Mouse (Mus musculus) ES-Bruce4 (cell line): ENCODE data around the gene Trim2. TPM values are rescaled to one million over a fixed set of nuclear protein-coding genes. Genes with fewer than 3 reads are reported as not detected.

ENCODE experiments used
- H3K27ac ChIP-seq: 2 replicates; pipeline ENCODE4 v1.5.1; 2012; ENCODE audit warnings: low read length, inconsistent platforms; ENCODE audit not compliant: insufficient read depth
- H3K27me3 ChIP-seq: 2 replicates; pipeline ENCODE4 v1.6.1; 2012; ENCODE audit warnings: mild to moderate bottlenecking, low read length, inconsistent platforms; ENCODE audit not compliant: control insufficient read depth, poor library complexity, insufficient read depth, severe bottlenecking
- H3K36me3 ChIP-seq: 2 replicates; pipeline ENCODE4 v1.6.1; 2012; ENCODE audit warnings: inconsistent platforms, mild to moderate bottlenecking, low read length, moderate library complexity; ENCODE audit not compliant: control insufficient read depth, poor library complexity, insufficient read depth, severe bottlenecking
- H3K4me1 ChIP-seq: one replicate; pipeline ENCODE4 v1.8.1; 2011; ENCODE audit warnings: low read length; ENCODE audit not compliant: control insufficient read depth, insufficient read depth
- H3K4me3 ChIP-seq: 2 replicates; pipeline ENCODE4 v1.5.1; 2011; ENCODE audit warnings: low read depth, mild to moderate bottlenecking, low read length
- H3K9ac ChIP-seq: 2 replicates; pipeline ENCODE4 v1.6.1; 2012; ENCODE audit warnings: low read depth, mild to moderate bottlenecking, inconsistent platforms; ENCODE audit not compliant: poor library complexity, severe bottlenecking
- H3K9me3 ChIP-seq: replicated peaks from 2 replicates; pipeline ENCODE4 v1.6.1; 2012; ENCODE audit warnings: mild to moderate bottlenecking, low read length, inconsistent platforms; ENCODE audit not compliant: control insufficient read depth, poor library complexity, insufficient read depth, severe bottlenecking
- CTCF ChIP-seq: IDR thresholded peaks from one replicate; pipeline ENCODE4 v1.8.1; 2011; ENCODE audit warnings: low read depth, low read length
- EP300 ChIP-seq: IDR thresholded peaks from 2 replicates; pipeline ENCODE4 v1.6.1; 2011; ENCODE audit warnings: low read depth, low read length; ENCODE audit not compliant: insufficient read depth
- POLR2A ChIP-seq: IDR thresholded peaks from one replicate; pipeline ENCODE4 v1.8.1; 2011; ENCODE audit warnings: low read length; ENCODE audit not compliant: insufficient read depth
- polyA plus RNA-seq: library from polyadenylated mRNA; stranded (reverse); fragments of >200 nt; gene quantifications from 2 replicates; pipeline ENCODE4 v1.2.4, GENCODE M21; 2011; ENCODE audit warnings: low read depth; ENCODE audit not compliant: missing spikeins, insufficient read depth, insufficient read length

Trim2 gene
- polyA plus RNA-seq, 1 experiment = 12.8 TPM

- Histone ChIP-seq H3K4me1 (no peaks in the 10 kb centered on the region), H3K4me3 (no peak overlapping the region), H3K27me3 (no peaks in the 10 kb centered on the region), H3K36me3 (no peaks in the 10 kb centered on the region), H3K9ac (no peak overlapping the region), H3K27ac (no peak overlapping the region), H3K9me3 (no peaks in the 10 kb centered on the region)
- TF ChIP-seq POLR2A (no peak), CTCF (no peak), EP300 (no peak)
These were observed 188.5 kb downstream of the Trim2 start for GRCm38 (mm10) chr3:84118178-84118577.

Other genes with a start within 250 kb of the Trim2 start
- gene Mnd1, start 151.1 kb downstream of the Trim2 start, polyA plus RNA-seq = 43.8 and 50.7 TPM in 2 replicates
- gene Gm6525, start 132.8 kb downstream of the Trim2 start, polyA plus RNA-seq = 0.93 TPM in 1 of 2 replicates, not detected in the other
- gene Fhdc1, start 173.6 kb upstream of the Trim2 start, polyA plus RNA-seq = 1.8 and 3.4 TPM in 2 replicates